Mouse (Mus musculus) T-helper 2 cell (primary cell): ENCODE data around the gene Prim2.

Source experiments
- in situ Hi-C: fragments of 300-600 bp; cut with MboI, MseI; formaldehyde crosslinking; loops from one replicate; pipeline ENCODE4 v1.15.1; 2025; ENCODE audit warnings: high pct_unique_total_duplicates

Gene Prim2

DNA sequence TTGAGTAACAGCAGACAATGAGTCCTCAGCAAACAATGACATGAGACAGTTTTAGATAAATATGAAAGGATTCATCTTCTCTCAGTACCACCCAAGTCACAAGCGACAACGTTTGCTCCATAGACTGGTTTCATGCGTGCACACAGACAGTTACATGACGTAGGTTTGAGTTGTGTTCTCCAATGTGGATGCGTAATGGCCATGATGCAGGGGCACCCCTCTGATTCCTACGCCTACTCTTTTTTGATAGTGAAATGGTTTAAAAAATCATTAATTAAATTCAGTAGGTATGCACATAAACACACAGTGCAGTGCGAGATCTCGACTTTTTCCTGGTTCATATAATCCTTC, 174.4 kb downstream of the Prim2 start:
- in situ Hi-C loops, result loop anchor here (10.0 kb wide), 1 partner anchor 1400 kb away; no protein-coding TSS in a partner anchor

DNA sequence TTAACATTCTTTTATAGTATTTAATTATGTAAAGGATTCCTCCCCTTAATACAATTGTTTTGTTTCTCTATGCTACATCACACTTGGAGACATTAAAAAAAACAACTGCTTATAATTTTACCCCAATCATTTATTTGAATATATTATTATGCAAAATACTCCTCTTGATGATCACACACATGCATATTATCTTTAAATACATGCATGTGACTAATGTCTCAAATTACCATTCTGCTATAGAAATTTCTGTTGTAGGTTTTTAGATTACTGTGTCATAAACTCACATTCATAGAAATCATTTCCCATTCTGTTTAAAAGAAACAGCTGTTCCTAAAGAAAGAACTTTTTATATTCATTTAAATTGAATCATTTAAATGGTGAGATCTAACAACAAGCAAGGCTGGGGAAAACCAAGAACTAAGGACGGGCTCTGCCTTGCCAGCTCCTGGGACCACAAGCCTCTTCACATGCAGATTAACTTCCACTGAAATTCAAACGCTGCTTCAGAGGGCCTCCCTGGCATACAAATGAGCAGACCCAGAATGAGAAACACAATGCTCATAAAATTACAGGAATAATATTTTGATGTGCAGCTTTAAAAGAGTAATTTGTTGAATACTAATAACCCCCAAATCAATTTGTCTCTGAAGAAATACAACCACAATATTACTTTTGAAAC, 174.9 kb downstream of the Prim2 start:
- in situ Hi-C loops, result loop anchor here (10.0 kb wide), 1 partner anchor 1400 kb away; no protein-coding TSS in a partner anchor

GRCm38 (mm10) chr1:33490220-33490619, 179.4 kb downstream of the Prim2 start:
- in situ Hi-C loops, result loop anchor here (10.0 kb wide), 1 partner anchor 1405 kb away; no protein-coding TSS in a partner anchor

DNA sequence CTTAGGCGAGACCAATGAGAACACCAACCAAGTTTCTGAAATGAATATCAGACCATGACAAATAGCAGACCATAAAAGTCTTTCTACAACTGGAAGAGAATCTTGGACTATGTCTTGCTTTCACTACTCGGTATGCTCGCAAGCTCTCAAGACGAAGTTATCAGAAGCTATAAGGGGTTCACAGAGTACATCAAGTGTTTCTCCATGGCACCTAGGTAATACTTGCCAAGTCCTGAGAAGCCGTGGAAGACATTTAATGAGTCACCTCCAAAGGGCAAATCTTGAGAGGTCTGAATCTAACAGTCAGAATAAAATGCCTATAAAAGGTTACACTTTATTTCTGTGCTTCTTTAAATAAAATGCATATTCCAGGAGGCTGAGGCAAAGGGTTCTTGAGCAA, 181.2 kb downstream of the Prim2 start:
- in situ Hi-C loops, result loop anchor here (5.0 kb wide), 1 partner anchor 36 kb away; no protein-coding TSS in a partner anchor

- in situ Hi-C loops, result no loop called here
These were observed 185.8 kb downstream of the Prim2 start for GRCm38 (mm10) chr1:33483746-33484145.

DNA sequence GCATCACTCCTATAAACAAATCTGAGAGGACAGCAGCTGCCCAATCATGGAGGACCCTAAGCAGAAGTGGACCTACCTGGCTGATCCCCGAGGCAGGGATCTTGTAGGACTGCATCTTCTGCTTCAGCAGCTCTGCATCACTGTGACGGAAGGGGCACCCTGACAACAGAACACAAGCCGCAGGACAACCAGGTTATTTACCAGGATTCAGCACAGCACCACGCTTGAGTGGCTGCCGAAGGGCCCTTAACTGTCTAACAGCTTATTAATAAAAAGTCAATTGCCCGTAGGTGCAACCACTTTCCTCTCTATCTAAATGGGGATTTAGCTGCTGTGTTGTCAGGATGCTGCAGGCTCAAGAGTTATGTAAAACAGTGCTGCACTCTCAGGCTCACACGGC, 189.2 kb downstream of the Prim2 start:
- in situ Hi-C loops, result no loop called here

- in situ Hi-C loops, result no loop called here
These were observed 198.5 kb downstream of the Prim2 start for GRCm38 (mm10) chr1:33471069-33471468.

- in situ Hi-C loops, result no loop called here
These were observed 199.4 kb downstream of the Prim2 start for GRCm38 (mm10) chr1:33470222-33470621.

DNA sequence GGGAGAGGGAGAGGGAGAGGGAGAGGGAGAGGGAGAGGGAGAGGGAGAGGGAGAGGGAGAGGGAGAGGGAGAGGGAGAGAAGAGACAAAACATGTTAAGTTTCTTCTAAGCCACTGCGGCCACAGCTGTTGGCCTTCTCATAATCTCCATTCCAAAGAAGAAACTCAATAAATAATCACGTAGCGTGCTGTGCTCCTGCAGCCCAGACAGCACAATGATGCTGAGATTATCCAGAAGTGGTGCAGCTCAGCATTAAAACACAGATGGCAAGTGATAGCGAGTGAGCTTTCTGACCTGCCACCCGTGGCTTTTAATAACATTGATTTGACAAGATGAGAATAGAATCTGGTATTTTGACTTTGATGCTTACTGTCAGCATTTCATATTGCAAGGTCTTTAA, 205.4 kb downstream of the Prim2 start:
- in situ Hi-C loops, result no loop called here

- in situ Hi-C loops, result no loop called here
These were observed 208.9 kb downstream of the Prim2 start for GRCm38 (mm10) chr1:33460703-33461102.

DNA sequence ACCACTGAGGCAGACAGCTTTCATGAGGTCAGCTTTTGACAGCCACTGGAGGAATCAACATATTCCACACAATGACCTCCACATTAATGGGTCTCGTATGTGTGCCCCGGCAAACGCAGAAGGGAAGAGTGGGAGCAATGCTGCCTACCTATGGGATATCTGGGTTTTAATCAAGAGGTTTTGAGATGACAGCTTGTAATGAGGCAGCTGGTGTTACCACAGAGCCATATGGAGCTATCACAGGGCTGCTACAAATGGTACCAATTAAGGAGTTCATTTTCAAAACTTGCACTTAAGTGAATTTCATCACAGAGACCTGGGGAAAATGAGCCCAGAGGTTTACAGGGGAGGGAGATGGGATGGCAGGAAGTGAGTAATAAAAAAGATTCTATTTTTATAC, 209.3 kb downstream of the Prim2 start:
- in situ Hi-C loops, result no loop called here

GRCm38 (mm10) chr1:33458950-33459349, 210.6 kb downstream of the Prim2 start:
- in situ Hi-C loops, result loop anchor here (10.0 kb wide), 1 partner anchor 656 kb away; no protein-coding TSS in a partner anchor

DNA sequence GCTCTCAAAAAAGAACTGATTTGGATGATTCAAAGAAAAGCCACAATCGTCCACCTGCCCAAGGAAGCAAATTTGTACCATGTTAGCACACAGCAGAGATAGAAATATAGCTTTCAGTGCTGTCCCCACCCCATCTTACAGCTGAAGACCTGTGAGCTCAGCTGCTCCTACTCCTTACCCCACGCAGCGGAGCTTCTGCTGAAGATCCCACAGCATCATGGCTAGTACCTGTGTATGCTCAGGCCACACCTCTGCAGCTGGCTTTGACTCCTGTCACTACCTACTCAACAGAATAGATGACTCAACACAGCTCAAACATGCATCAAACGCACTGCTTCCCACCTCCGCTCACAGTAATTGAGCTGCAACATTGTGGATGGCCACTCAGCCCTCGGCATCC, 215.3 kb downstream of the Prim2 start:
- in situ Hi-C loops, result loop anchor here (5.0 to 10.0 kb wide), 2 partner anchors 33 to 661 kb away; no protein-coding TSS in a partner anchor

- in situ Hi-C loops, result loop anchor here (5.0 to 10.0 kb wide), 2 partner anchors 34 to 662 kb away; no protein-coding TSS in a partner anchor
These were observed 216.3 kb downstream of the Prim2 start for GRCm38 (mm10) chr1:33453299-33453698.

DNA sequence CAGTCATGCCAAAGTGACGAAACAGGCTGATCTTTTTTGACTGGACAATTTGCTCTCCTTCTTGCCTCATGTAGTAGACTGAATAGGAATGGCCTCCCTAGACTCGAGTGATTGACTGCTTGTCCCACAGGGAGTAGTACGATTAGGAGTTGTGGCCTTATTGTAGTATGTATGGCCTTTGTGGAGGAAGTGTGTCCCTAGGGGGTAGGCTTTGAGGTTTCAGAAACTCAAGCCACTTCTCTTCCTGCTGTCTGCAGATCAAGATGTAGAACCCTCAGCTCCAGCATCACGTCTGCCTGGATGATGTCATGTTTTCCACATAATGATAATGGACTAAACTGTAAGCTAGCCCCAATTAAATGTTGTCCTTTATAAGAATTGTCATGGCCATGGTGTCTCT, 222.4 kb downstream of the Prim2 start:
- in situ Hi-C loops, result no loop called here

DNA sequence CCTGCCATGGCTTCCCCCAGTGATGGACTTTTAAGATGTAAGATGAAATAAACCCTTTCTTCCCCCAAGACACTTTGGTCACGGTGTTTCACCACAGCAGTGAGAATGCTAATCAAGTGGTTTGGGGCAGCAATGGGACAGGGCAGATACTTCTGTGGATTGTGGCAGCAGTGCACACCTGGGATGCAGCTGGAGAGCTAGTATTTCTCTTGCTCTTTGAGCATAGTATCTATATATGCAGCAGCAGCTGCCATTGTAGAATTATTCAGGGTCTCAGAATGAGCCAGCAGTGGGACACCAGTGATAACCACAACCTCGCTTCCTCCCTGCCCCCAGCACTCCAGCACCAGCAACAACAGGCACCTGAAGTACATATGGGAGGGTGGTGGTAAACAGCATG, 233.4 kb downstream of the Prim2 start:
- in situ Hi-C loops, result no loop called here
